16 mouse cellular contexts compared by ENCODE assay signal in genomic region chr11:116307762-116308531, GRCm38 (mm10). TPM values are rescaled to one million over a fixed set of nuclear protein-coding genes. Genes with fewer than 3 reads are reported as not detected.
DNase-seq lines count a peak whose midpoint lies in the region; ATAC-seq and TF ChIP-seq lines count a peak whose summit lies in the region.
"Had no signal": no experiment of that assay in that cellular context is flagged by ENCODE, and none has a peak within 500 bp of the region (broad histone marks: within the 10 kb centered on the region; RNA-seq: fewer than 3 reads in every experiment).

No protein-coding gene starts in this region.

- DNase-seq in 416B (ENCODE audit: low read depth), result peak; percentile 48
- DNase-seq in ES-CJ7 (ENCODE audit: low read depth, low spot score), result peak; percentile 92
- DNase-seq in c-Kit-positive CD71-positive TER-119-positive erythroid progenitor cells, embryonic 14.5 days (ENCODE audit: low spot score), result peak; percentile 44
- DNase-seq in liver, postnatal 0 days, result no peak
- no peak for DNase-seq in layer of hippocampus, adult 11-12 months (ENCODE audit: low spot score)
- no peak for DNase-seq in lung, postnatal 10 days
- DNase-seq: adrenal gland, postnatal 36 days; cerebellum, adult 2 months; forebrain, postnatal 0 days; heart, adult 18-20 months; heart, postnatal 10 days; thymus, postnatal 36 days had no signal

- H3K9me3 ChIP-seq in liver, postnatal 0 days (ENCODE audit: low read length), result no peaks in the 10 kb centered on the region
- H3K9me3 ChIP-seq in intestine, embryonic 15.5 days, result 0 out of 2 replicates have a peak, but pooled peaks cover 3% of the 10 kb centered on the region
- H3K9me3 ChIP-seq: lung, embryonic 15.5 days; midbrain, embryonic 12.5 days; neural tube, embryonic 13.5 days had no signal

- no peak for TF ChIP-seq EP300 in liver, postnatal 0 days (IDR thresholded peaks at IDR 0.05; ENCODE audit: low read depth)

- H3K27me3 ChIP-seq in liver, postnatal 0 days (ENCODE audit: insufficient read depth, low read length), result no peaks in the 10 kb centered on the region
- H3K27me3 ChIP-seq in intestine, embryonic 15.5 days (replicated peaks), result no peaks in the 10 kb centered on the region
- H3K27me3 ChIP-seq: lung, embryonic 15.5 days; neural tube, embryonic 13.5 days had no signal

- H3K4me1 ChIP-seq in liver, postnatal 0 days (ENCODE audit: insufficient read depth), result peaks cover 14% of the 10 kb centered on the region
- H3K4me1 ChIP-seq in intestine, embryonic 15.5 days (replicated peaks), result peaks cover 3% of the 10 kb centered on the region; the same call in 1 of the 2 replicates

- no peak overlapping the region for H3K4me2 ChIP-seq in liver, postnatal 0 days (ENCODE audit: low read depth, low read length)
- H3K4me2 ChIP-seq in intestine, embryonic 15.5 days (replicated peaks), result no peak overlapping the region

- TF ChIP-seq CTCF in liver, postnatal 0 days (IDR thresholded peaks at IDR 0.05; ENCODE audit: low read depth), result no peak

- H3K27ac ChIP-seq in liver, postnatal 0 days (ENCODE audit: low read depth), result no peak overlapping the region
- H3K27ac ChIP-seq in intestine, embryonic 15.5 days, result no peak overlapping the region
- H3K27ac ChIP-seq: lung, embryonic 15.5 days; midbrain, embryonic 12.5 days; neural tube, embryonic 13.5 days had no signal

- WGBS in liver, postnatal 0 days (ENCODE audit: insufficient replicate concordance), result 86% methylated on average over 12 of the region's 12 CpGs
- WGBS in intestine, embryonic 15.5 days, result 89% methylated on average over 12 of the region's 12 CpGs

- no peak overlapping the region for H3K9ac ChIP-seq in liver, postnatal 0 days (replicated peaks)
- no peak overlapping the region for H3K9ac ChIP-seq in intestine, embryonic 15.5 days
- H3K9ac ChIP-seq: lung, embryonic 15.5 days; midbrain, embryonic 12.5 days; neural tube, embryonic 13.5 days had no signal

- peaks cover 17% of the 10 kb centered on the region for H3K36me3 ChIP-seq in liver, postnatal 0 days (replicated peaks; ENCODE audit: insufficient read depth, low read length)
- H3K36me3 ChIP-seq in intestine, embryonic 15.5 days, result peaks cover 17% of the 10 kb centered on the region

- H3K4me3 ChIP-seq in liver, postnatal 0 days (ENCODE audit: low read depth, low read length), result no peak overlapping the region
- H3K4me3 ChIP-seq in intestine, embryonic 15.5 days (replicated peaks), result no peak overlapping the region

- peak; percentile 63 for ATAC-seq in liver, postnatal 0 days
- ATAC-seq in intestine, embryonic 15.5 days, result no peak
- ATAC-seq: forebrain, postnatal 0 days had no signal

RNA-seq across cellular contexts. Expression of gene Exoc7, which starts 0.9 kb away (rescaled TPM):
- 18.1 and 18.4 TPM in 2 replicates for polyA plus RNA-seq in liver, postnatal 0 days (2015; fragmentation: Nextera tagmentation; extraction: Ambion mirVana)
- polyA plus RNA-seq in intestine, embryonic 15.5 days (2015; fragmentation: Nextera tagmentation; extraction: Ambion mirVana), result 52.1 and 52.5 TPM in 2 replicates

RNA-seq across cellular contexts. Expression of gene Galr2, which starts 27.2 kb away (rescaled TPM):
- not detected in 2 replicates for polyA plus RNA-seq in liver, postnatal 0 days (2015; fragmentation: Nextera tagmentation; extraction: Ambion mirVana)
- polyA plus RNA-seq in intestine, embryonic 15.5 days (2015; fragmentation: Nextera tagmentation; extraction: Ambion mirVana), result 0.19 and 0.21 TPM in 2 replicates

RNA-seq across cellular contexts. Expression of gene Foxj1, which starts 27.3 kb away (rescaled TPM):
- polyA plus RNA-seq in liver, postnatal 0 days (2015; fragmentation: Nextera tagmentation; extraction: Ambion mirVana), result 0.07 and 0.14 TPM in 2 replicates
- polyA plus RNA-seq in intestine, embryonic 15.5 days (2015; fragmentation: Nextera tagmentation; extraction: Ambion mirVana), result 0.66 and 0.77 TPM in 2 replicates

RNA-seq across cellular contexts. Expression of gene Srp68, which starts 33.9 kb away (rescaled TPM):
- polyA plus RNA-seq in liver, postnatal 0 days (2015; fragmentation: Nextera tagmentation; extraction: Ambion mirVana), result 20.9 and 23.8 TPM in 2 replicates
- 95.2 and 96.7 TPM in 2 replicates for polyA plus RNA-seq in intestine, embryonic 15.5 days (2015; fragmentation: Nextera tagmentation; extraction: Ambion mirVana)

Comparison
In these comparisons a context has a peak if more than half of its experiments do, and no peak if none do; other contexts are left out.
1. DNase-seq: peak in 416B (single experiment), ES-CJ7 (single experiment) and c-Kit-positive CD71-positive TER-119-positive erythroid progenitor cells, embryonic 14.5 days (single experiment); none in liver, postnatal 0 days (single experiment), layer of hippocampus, adult 11-12 months (single experiment) and lung, postnatal 10 days (single experiment).